Mouse (Mus musculus): ENCODE results near the gene Srek1ip1.

Srek1ip1 gene

GRCm38 (mm10) chr13:104792184-104792583 lies at the start of gene Srek1ip1:
TSS of gene Srek1ip1 (plus strand) at chr13:104792484.
- DNase-seq (ENCODE audit: low read depth, low spot score) = no peak

- DNase-seq (ENCODE audit: low read depth, low spot score) = no peak
These were observed 49.4 kb upstream of the Srek1ip1 start for GRCm38 (mm10) chr13:104742866-104743265.

GRCm38 (mm10) chr13:104747032-104747431 lies 45.3 kb upstream of the Srek1ip1 start:
- DNase-seq (ENCODE audit: low read depth, low spot score) = no peak

- DNase-seq (ENCODE audit: low read depth, low spot score) = no peak
These were observed 32.9 kb upstream of the Srek1ip1 start for GRCm38 (mm10) chr13:104759381-104759780.

- no peak for DNase-seq (ENCODE audit: low read depth, low spot score)
These were observed 29.9 kb upstream of the Srek1ip1 start for GRCm38 (mm10) chr13:104762401-104762800.

- no peak for DNase-seq (ENCODE audit: low read depth, low spot score)
These were observed 29.1 kb upstream of the Srek1ip1 start for GRCm38 (mm10) chr13:104763193-104763592.

GRCm38 (mm10) chr13:104779104-104779670 lies 13.1 kb upstream of the Srek1ip1 start:
- no peak for DNase-seq (ENCODE audit: low read depth, low spot score)

- no peak for DNase-seq (ENCODE audit: low read depth, low spot score)
These were observed 5.0 kb upstream of the Srek1ip1 start for GRCm38 (mm10) chr13:104787260-104787659.

GRCm38 (mm10) chr13:104789663-104790062 lies 2.6 kb upstream of the Srek1ip1 start:
- peak; percentile 54 for DNase-seq (ENCODE audit: low read depth, low spot score)

- DNase-seq (ENCODE audit: low read depth, low spot score) = no peak
These were observed 2.1 kb downstream of the Srek1ip1 start for GRCm38 (mm10) chr13:104794421-104794820.

- DNase-seq (ENCODE audit: low read depth, low spot score) = no peak
These were observed 6.8 kb downstream of the Srek1ip1 start for GRCm38 (mm10) chr13:104799067-104799466.

- no peak for DNase-seq (ENCODE audit: low read depth, low spot score)
These were observed 7.4 kb downstream of the Srek1ip1 start for GRCm38 (mm10) chr13:104799566-104800182.

GRCm38 (mm10) chr13:104805681-104806080 lies 13.4 kb downstream of the Srek1ip1 start:
- peak; percentile 75 for DNase-seq (ENCODE audit: low read depth, low spot score)

GRCm38 (mm10) chr13:104816270-104816634 lies 24.0 kb downstream of the Srek1ip1 start:
- DNase-seq (ENCODE audit: low read depth, low spot score) = peak; percentile 70

- DNase-seq (ENCODE audit: low read depth, low spot score) = peak; percentile 90
These were observed 24.6 kb downstream of the Srek1ip1 start, which contains the start of gene Cwc27 for GRCm38 (mm10) chr13:104816635-104817571. TSS of gene Cwc27 (minus strand) at chr13:104817142.

GRCm38 (mm10) chr13:104817696-104818095 lies 25.4 kb downstream of the Srek1ip1 start:
- no peak for DNase-seq (ENCODE audit: low read depth, low spot score)

GRCm38 (mm10) chr13:104821192-104821591 lies 28.9 kb downstream of the Srek1ip1 start:
- DNase-seq (ENCODE audit: low read depth, low spot score) = no peak

- no peak for DNase-seq (ENCODE audit: low read depth, low spot score)
These were observed 29.6 kb downstream of the Srek1ip1 start for GRCm38 (mm10) chr13:104821908-104822307.

GRCm38 (mm10) chr13:104822411-104822838 lies 30.1 kb downstream of the Srek1ip1 start:
- DNase-seq (ENCODE audit: low read depth, low spot score) = peak; percentile 27

- DNase-seq (ENCODE audit: low read depth, low spot score) = no peak
These were observed 33.2 kb downstream of the Srek1ip1 start for GRCm38 (mm10) chr13:104825470-104825869.

- DNase-seq (ENCODE audit: low read depth, low spot score) = no peak
These were observed 40.5 kb downstream of the Srek1ip1 start for GRCm38 (mm10) chr13:104832811-104833210.

- DNase-seq (ENCODE audit: low read depth, low spot score) = no peak
These were observed 45.3 kb downstream of the Srek1ip1 start for GRCm38 (mm10) chr13:104837628-104838027.

All from ES-CJ7 (cell line).